Mouse (Mus musculus) testis, adult 2 months (tissue): ENCODE measurements around the gene Rhbdd1. TPM values are rescaled to one million over a fixed set of nuclear protein-coding genes. Genes with fewer than 3 reads are reported as not detected.
A peak's percentile ranks its signal among the peaks of the same experiment; 100 is the strongest.

Experiments
- H3K27ac ChIP-seq: fragments of 200-500 bp; 2 replicates; pipeline ENCODE4 v1.5.1; 2012; ENCODE audit warnings: low read depth, low read length; ENCODE audit not compliant: control insufficient read depth, insufficient read depth
- H3K27me3 ChIP-seq: fragments of 200-500 bp; 2 replicates; pipeline ENCODE4 v1.6.1; 2012; ENCODE audit warnings: mild to moderate bottlenecking, low read length, moderate library complexity; ENCODE audit not compliant: control insufficient read depth, insufficient read depth
- H3K36me3 ChIP-seq: fragments of 200-500 bp; 2 replicates; pipeline ENCODE4 v1.6.1; 2012; ENCODE audit warnings: mild to moderate bottlenecking, low read length; ENCODE audit not compliant: control insufficient read depth, insufficient read depth
- H3K4me1 ChIP-seq: fragments of 200-500 bp; 2 replicates; pipeline ENCODE4 v1.6.1; 2012; ENCODE audit warnings: low read length; ENCODE audit not compliant: control insufficient read depth, insufficient read depth
- H3K4me3 ChIP-seq: fragments of 200-500 bp; 2 replicates; pipeline ENCODE4 v1.5.1; 2012; ENCODE audit warnings: low read depth, mild to moderate bottlenecking, low read length, moderate library complexity, mixed read lengths; ENCODE audit not compliant: control insufficient read depth
- CTCF ChIP-seq: fragments of 200-500 bp; IDR thresholded peaks from 2 replicates; pipeline ENCODE4 v1.5.1; 2012; ENCODE audit warnings: low read depth, mild to moderate bottlenecking, inconsistent platforms, low read length, moderate library complexity; ENCODE audit not compliant: control insufficient read depth, insufficient read depth, insufficient replicate concordance
- POLR2A ChIP-seq: fragments of 200-500 bp; IDR thresholded peaks from 2 replicates; pipeline ENCODE4 v1.6.1; 2012; ENCODE audit warnings: low read depth, mild to moderate bottlenecking, inconsistent platforms, low read length, moderate library complexity; ENCODE audit not compliant: control insufficient read depth
- polyA plus RNA-seq: library from polyadenylated mRNA; depleted of rRNA; stranded (reverse); fragments of >200 nt; gene quantifications from 2 replicates; pipeline ENCODE4 v1.2.3, GENCODE M21; 2012

Gene Rhbdd1
- polyA plus RNA-seq, 1 experiment = 46.4 TPM

- TF ChIP-seq POLR2A = no peak
- no peak for TF ChIP-seq CTCF
These were observed 36.8 kb downstream of the Rhbdd1 start for GRCm38 (mm10) chr1:82353089-82353488.

GRCm38 (mm10) chr1:82353755-82354154 lies 37.5 kb downstream of the Rhbdd1 start:
- Histone ChIP-seq H3K4me3 (no peak overlapping the region), H3K4me1 (peaks cover under 1% of the 10 kb centered on the region; the same call in 1 of the 2 replicates), H3K27me3 (no peaks in the 10 kb centered on the region), H3K27ac (no peak overlapping the region), H3K36me3 (no peaks in the 10 kb centered on the region)
- TF ChIP-seq POLR2A = no peak
- TF ChIP-seq CTCF = no peak

More at GRCm38 (mm10) chr1:82353089-82353488, 36.8 kb downstream of the Rhbdd1 start:
- H3K4me3 ChIP-seq = no peak overlapping the region
- no peak overlapping the region for H3K27ac ChIP-seq
- H3K4me1 ChIP-seq = no peaks in the 10 kb centered on the region
- no peaks in the 10 kb centered on the region for H3K27me3 ChIP-seq
- H3K36me3 ChIP-seq = no peaks in the 10 kb centered on the region

- H3K27ac ChIP-seq = no peak overlapping the region; the same call in 1 of the 2 replicates
- H3K4me1 ChIP-seq = peaks cover 2% of the 10 kb centered on the region; the same call in 1 of the 2 replicates
- no peaks in the 10 kb centered on the region for H3K27me3 ChIP-seq
- peak overlapping the region; percentile 7 for H3K4me3 ChIP-seq
- no peak for TF ChIP-seq CTCF
- TF ChIP-seq POLR2A = no peak
- H3K36me3 ChIP-seq = no peaks in the 10 kb centered on the region
These were observed 42.8 kb downstream of the Rhbdd1 start for GRCm38 (mm10) chr1:82358871-82359647.

- no peak overlapping the region for H3K27ac ChIP-seq
These were observed 43.4 kb downstream of the Rhbdd1 start for GRCm38 (mm10) chr1:82359648-82360026.

DNA sequence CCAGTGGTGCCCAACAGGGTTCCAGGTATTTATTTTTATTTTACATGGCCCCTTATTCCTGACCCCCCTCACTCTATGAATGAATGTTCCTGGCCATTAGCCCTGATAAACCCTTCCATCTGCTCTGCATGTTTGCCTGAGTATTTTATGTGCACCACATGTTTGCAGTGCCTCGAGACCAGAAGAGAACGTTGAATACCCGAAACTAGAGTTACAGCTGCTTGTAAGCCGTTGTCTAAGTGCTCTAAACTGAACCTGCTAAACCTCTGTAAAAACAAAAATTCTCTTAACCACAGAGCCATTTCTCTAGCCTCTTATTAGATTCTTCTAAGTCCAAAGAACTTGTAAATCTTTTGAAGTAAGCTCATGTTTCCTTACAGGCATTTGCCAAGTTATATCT lies 45.0 kb downstream of the Rhbdd1 start:
- Histone ChIP-seq H3K4me3 (no peak overlapping the region), H3K36me3 (no peaks in the 10 kb centered on the region), H3K27ac (no peak overlapping the region), H3K4me1 (peaks cover 2% of the 10 kb centered on the region; the same call in 1 of the 2 replicates), H3K27me3 (no peaks in the 10 kb centered on the region)
- TF ChIP-seq CTCF (no peak), POLR2A (no peak)

More at GRCm38 (mm10) chr1:82359648-82360026, 43.4 kb downstream of the Rhbdd1 start:
- Histone ChIP-seq H3K27me3 (no peaks in the 10 kb centered on the region), H3K4me1 (peaks cover 2% of the 10 kb centered on the region; the same call in 1 of the 2 replicates), H3K4me3 (no peak overlapping the region), H3K36me3 (no peaks in the 10 kb centered on the region)
- TF ChIP-seq CTCF (no peak), POLR2A (no peak)

DNA sequence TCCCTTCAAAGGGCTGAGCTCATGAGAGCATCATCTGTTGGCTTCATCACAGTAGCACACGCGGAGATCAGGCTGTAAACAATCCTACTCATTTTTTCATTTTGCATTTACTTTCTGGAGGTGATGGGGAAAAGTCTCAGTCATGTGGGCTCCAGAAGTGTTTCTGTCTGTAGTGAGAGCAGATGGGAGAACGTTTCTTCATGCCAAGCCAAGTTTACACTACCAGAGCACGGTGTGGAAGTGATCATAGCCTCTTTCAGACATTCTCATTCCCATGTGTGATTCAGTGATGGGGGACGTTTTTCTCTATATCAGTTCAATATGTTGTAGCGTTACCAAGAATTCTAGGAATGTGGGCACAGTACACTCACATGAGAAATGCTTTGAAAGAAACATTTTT lies 45.9 kb downstream of the Rhbdd1 start:
- TF ChIP-seq CTCF (no peak), POLR2A (no peak)
- Histone ChIP-seq H3K36me3 (no peaks in the 10 kb centered on the region), H3K27ac (no peak overlapping the region), H3K27me3 (no peaks in the 10 kb centered on the region), H3K4me1 (peaks cover 2% of the 10 kb centered on the region; the same call in 1 of the 2 replicates), H3K4me3 (no peak overlapping the region)

GRCm38 (mm10) chr1:82364047-82364446 lies 47.8 kb downstream of the Rhbdd1 start:
- no peak overlapping the region for H3K4me3 ChIP-seq
- no peaks in the 10 kb centered on the region for H3K36me3 ChIP-seq
- H3K27me3 ChIP-seq = no peaks in the 10 kb centered on the region
- no peaks in the 10 kb centered on the region for H3K4me1 ChIP-seq
- TF ChIP-seq POLR2A (no peak), CTCF (no peak)
- no peak overlapping the region for H3K27ac ChIP-seq
